Mouse (Mus musculus) cortical plate, adult 2 months (tissue): ENCODE measurements at regions not wholly inside any gene's neighbourhood (a gene's known extent, or its start where the extent isn't known, plus 50 kb on each side); places are given as distances from the start of the nearest gene placed in this dataset.

Source experiments
- CTCF ChIP-seq: fragments of 200-500 bp; IDR thresholded peaks from 2 replicates; pipeline ENCODE4 v1.5.1; 2011; ENCODE audit warnings: mild to moderate bottlenecking, control low read depth, low read length; ENCODE audit not compliant: insufficient read depth; ENCODE audit errors: extremely low read depth
- POLR2A ChIP-seq: fragments of 200-500 bp; IDR thresholded peaks from 2 replicates; pipeline ENCODE4 v1.6.1; 2011; ENCODE audit warnings: mild to moderate bottlenecking, low read length, control low read depth; ENCODE audit not compliant: insufficient read depth; ENCODE audit errors: extremely low read depth

DNA sequence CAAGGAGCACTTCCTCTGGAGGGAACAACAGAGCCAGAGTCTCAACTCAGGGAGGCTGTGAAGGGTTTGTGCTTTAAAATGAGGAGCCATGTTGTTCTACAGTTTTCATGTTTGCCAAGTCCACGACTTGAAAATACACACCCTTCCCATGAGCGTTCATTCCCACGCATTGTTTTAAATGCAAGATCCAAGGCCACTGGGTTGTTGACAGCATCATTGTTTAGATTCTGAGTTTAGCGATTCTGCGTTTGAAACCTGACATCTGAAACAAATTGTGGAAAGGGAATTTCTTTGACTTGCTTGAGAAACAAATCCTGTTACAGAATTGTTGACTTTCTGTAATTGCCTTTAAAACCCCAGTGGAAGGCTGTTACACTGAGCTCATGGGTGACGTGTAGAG, 248.0 kb downstream of the Irs2 start:
- no peak for TF ChIP-seq CTCF
- TF ChIP-seq POLR2A = no peak
